Mouse (Mus musculus) frontal cortex, postnatal 36 days (tissue): ENCODE data around the gene Gbgt1.
A peak's percentile ranks its signal among the peaks of the same experiment; 100 is the strongest.
"Not testable (repeated sequence)": the region's sequence is repeated elsewhere in the genome, so short reads cannot be mapped to it uniquely, and the experiment has no call there.

Experiments
- DNase-seq, 2 experiments: peaks; one replicate each; pipeline ENCODE4 v3.0.0; 2022; ENCODE audit warnings: low spot score in 2 of 2

The Gbgt1 gene

GRCm38 (mm10) chr2:28498431-28498830, 1.7 kb downstream of the Gbgt1 start:
- DNase-seq, result no peak

- no peak for DNase-seq
Observed at GRCm38 (mm10) chr2:28502987-28503386, 6.3 kb downstream of the Gbgt1 start.

DNA sequence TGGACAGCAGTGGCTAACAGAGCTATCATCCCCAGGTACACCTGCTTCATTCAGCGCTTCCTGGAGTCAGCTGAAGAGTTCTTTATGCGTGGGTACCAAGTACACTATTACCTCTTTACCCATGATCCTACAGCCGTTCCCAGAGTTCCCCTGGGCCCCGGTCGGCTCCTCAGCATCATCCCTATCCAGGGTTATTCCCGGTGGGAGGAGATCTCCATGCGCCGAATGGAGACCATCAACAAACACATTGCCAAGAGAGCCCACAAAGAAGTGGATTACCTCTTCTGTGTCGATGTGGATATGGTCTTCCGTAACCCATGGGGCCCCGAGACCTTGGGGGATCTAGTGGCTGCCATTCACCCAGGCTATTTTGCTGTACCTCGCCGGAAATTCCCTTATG, 8.0 kb downstream of the Gbgt1 start:
- no peak for DNase-seq

GRCm38 (mm10) chr2:28505795-28506194, 9.1 kb downstream of the Gbgt1 start, which contains the start of gene Gm10134:
Gene Gm10134, plus strand, starts transcription at chr2:28506095.
- DNase-seq, result no peak

DNA sequence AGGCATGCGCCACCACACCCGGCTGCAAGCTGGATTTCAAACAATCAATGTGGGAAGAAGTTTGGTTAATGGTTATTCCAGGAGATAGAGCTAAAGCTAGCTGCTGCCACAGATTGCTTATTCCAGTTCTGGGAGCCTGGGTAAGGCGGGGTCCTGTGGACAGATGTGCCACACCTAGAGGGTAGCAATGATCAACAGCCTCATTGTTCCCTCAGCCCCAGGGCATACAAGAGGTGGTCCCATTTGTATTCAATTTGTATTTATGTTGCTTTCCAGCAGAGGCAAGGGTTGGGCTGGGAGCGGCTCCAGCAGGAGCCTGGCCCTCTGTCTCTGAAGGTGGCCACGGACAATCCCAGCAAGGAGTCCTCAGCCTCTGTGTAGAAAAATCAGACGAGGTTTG, 9.6 kb downstream of the Gbgt1 start:
- DNase-seq, result no peak

GRCm38 (mm10) chr2:28511600-28511999, 14.9 kb downstream of the Gbgt1 start:
- DNase-seq, result not testable (repeated sequence)

DNA sequence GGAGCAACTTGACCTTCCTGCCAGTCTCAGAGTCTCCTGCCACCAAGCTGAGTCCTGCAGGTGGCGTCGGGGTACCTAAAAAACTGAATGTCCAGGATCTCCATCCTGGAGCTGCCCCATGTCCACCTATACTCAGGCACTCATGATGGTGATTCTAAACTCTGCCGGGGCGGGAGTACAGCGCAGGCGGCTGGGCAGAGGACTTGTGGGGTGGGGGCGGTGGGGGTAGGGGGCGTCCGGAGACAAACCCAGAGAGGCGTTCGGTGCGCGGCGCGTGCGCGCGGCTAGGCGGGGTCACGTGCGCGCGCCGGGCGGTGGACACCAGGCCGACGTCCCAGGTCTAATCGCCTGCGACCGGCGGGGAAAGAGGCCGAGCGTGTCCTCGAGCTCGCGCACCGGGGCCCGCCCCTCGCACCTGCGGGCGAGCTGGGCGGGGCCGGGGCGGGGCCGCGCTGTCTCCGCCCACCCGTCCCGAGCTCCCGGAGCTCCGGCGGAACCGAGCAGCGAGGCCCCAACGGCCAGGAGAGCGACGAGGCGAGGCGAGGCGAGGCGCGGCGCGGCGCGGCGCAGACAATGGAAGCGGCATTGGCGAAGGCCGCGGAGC, 16.2 kb downstream of the Gbgt1 start, which contains the start of gene Ralgds:
Gene Ralgds (plus strand): TSS at position 328 of the 604 bp plus-strand sequence.
- peak in 1 of 2 experiments; percentile 39 for DNase-seq

DNA sequence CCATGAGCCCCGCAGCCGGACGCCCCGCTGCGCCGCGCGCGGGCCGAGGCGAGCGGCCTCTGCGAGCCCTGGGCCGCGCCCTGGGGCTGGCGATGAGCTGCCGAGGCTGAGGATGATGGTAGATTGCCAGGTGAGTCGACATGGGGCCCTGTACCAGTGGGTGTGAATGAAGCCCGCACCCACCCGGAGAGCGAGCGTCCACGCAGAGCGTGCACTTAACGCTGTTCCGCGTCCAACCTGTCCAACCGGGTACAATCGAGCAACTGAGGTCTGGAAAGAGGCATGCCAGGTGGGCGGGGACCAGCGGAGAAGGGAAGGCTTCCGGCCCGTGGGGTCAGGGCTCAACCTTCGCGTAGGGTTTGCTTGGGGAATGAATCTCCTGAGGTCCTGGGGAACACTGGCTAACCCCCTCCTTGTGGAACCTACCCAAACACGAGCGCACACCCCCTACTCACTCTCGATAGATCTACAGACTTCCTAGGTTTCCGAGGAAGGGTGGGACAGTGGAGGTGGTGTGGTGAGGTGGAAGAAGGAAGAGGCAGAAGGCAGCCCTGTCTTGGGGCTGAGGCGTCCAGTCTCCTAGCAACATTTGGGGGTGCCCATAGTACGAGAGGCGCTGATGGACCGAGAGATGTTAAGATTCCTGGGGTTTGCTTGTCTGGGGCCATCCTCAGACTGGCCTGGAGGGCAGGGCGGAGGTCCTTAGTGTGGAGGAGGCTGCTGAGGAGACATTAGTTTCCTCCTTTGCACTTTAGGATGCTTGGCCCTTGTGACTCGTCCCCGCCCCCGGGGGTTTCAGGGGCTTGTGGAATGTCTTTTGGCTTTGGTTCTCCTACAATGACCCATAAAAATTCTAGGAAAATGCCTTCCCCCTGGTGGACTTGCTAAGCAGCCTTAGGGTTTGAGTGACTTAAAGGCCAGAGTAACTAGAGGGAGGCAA, 17.0 kb downstream of the Gbgt1 start:
- DNase-seq, result peak in 1 of 2 experiments; percentile 36

DNA sequence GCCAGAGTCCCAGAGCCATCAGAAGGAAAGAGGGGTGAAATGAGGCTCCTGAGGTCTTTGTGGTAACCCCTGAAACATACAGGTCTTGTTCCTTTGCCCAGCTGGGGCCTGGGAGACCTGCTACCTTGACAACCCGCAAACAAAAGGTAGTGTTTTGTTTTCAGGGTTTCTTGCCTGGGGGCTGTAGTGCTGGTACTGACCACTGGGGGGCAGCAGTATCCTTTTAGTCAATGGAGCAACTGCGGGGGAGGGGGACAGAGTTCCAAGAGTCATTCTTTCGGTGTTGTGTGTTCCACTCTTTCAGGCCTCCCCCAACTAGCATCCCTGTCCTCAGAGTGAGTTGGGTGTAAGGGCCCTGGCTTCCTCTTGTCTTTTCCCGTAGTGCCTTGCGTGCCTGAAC, 17.8 kb downstream of the Gbgt1 start:
- peak; percentile 86 for DNase-seq

DNA sequence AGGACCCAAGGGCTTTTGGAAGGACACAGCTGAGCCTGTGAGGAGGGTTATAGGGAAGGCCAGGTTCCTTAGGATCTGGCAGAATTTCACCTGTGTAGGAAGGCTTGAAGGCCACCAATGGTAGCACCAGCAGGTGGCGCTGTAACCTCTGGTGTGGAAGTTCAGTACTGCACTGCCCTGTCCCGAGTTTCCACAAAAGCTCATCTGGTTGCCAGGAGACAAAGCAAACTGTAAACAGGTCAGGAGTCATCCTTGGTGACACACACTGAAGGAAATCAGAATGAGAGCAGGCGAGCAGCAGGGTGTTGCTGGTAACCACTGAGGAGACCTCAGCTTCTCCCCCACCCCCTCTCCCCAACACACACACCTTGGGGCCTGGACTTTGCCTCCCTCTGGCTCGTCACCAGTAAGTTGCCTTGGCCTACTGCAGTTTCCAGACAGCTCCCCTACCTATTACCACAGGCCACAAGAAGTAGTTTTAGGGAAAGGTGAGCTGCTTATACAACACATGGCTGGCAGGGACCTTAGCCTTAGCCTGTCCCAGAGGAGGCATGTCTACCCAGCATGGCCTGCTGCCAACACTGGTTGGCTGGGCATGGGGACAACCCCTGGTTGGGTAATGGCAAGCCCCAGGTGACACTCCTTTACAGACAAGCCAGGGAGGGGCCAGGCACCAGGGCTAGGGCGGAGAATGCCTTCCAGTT, 20.7 kb downstream of the Gbgt1 start:
- peak; percentile 43 to 65 for DNase-seq

- DNase-seq, result peak; percentile 70 to 85
Observed at GRCm38 (mm10) chr2:28518231-28518630, 21.5 kb downstream of the Gbgt1 start.

GRCm38 (mm10) chr2:28520581-28520980, 23.9 kb downstream of the Gbgt1 start:
- DNase-seq, result no peak

GRCm38 (mm10) chr2:28521571-28522151, 25.0 kb downstream of the Gbgt1 start:
- DNase-seq, result peak in 1 of 2 experiments; percentile 59

DNA sequence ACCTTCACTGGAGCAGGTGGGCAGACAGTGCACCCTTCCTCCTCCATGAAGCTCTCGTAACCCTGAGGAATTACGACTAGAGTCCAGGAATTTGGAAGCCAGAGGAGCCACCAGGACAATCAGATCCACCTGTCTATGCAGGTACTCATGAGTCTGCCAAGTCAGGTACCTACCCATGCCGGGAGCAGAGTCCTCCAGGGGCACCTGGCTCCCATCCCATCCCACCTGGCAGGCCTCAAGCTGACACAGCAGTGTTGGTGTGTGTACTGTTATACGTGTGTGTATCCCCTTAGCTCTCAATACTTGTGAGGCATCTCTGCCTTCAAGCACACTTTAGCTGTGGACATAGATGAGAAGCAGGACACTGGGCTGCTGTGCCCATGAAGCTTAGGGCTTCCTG, 25.5 kb downstream of the Gbgt1 start:
- no peak for DNase-seq

DNA sequence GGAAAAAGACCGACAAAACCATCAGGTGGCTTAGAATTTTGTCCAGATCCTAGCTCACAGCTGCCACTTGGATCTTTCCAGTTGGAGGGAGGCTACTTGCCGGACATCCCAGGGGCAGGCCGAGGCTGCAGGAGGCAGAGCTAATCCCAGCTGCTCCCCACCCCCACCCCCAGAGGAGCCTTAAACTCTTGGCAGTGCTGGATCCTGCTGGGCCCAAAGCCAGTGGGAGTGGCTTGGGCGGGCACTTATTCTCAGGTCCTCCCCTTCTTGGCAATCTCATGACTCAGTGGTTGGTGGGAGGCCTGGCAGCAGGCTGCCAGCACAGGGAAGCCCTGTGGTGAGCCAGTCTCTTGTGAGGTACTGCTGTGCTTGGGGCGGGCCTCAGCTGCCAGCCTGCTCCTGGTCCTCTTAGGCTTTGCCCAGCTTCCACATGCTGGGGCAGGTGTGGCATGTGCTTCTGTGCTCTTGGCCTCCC, 27.0 kb downstream of the Gbgt1 start:
- peak; percentile 87 to 92 for DNase-seq

- DNase-seq, result peak in 1 of 2 experiments; percentile 3
Observed at GRCm38 (mm10) chr2:28524406-28524805, 27.7 kb downstream of the Gbgt1 start.

GRCm38 (mm10) chr2:28525219-28525942, 28.7 kb downstream of the Gbgt1 start:
- DNase-seq, result peak in 1 of 2 experiments; percentile 12

GRCm38 (mm10) chr2:28525943-28526876, 29.5 kb downstream of the Gbgt1 start:
- DNase-seq, result peak in 1 of 2 experiments; percentile 2

- DNase-seq, result no peak
Observed at GRCm38 (mm10) chr2:28527436-28528353, 31.0 kb downstream of the Gbgt1 start.
